Mouse (Mus musculus) C3H10T1/2 (cell line): ENCODE data around the gene Hibadh. TPM values are rescaled to one million over a fixed set of nuclear protein-coding genes. Genes with fewer than 3 reads are reported as not detected.

ENCODE experiments used
- polyA plus RNA-seq, 2 experiments: library from polyadenylated mRNA; unstranded; fragments of >200 nt; fragmentation: generic; extraction: Trizol; gene quantifications; one replicate each; pipeline ENCODE4 v1.2.1; 2012; ENCODE audit warnings: missing spikeins in 2 of 2

The Hibadh gene
- polyA plus RNA-seq = 10 to 100 TPM in 1 of 2 experiments, 1 to 10 TPM in 1; 4.8 to 32.7 TPM

GRCm38 (mm10) chr6:52640224-52640712 is at the start of gene Hibadh:
Gene Hibadh (minus strand): TSS chr6:52640389.

Other genes with a start within 250 kb of the Hibadh start
- 10 to 100 TPM in 1 of 2 experiments, 1 to 10 TPM in 1; 1.4 to 18.4 TPM for gene Tax1bp1, start 73.3 kb upstream of the Hibadh start, polyA plus RNA-seq